Mouse (Mus musculus) C2C12 (cell line): ENCODE data around the gene Nceh1. TPM values are rescaled to one million over a fixed set of nuclear protein-coding genes. Genes with fewer than 3 reads are reported as not detected.

Source experiments
- H3K27me3 ChIP-seq: one replicate; pipeline ENCODE4 v1.6.1; 2011; ENCODE audit not compliant: control insufficient read depth, insufficient read depth, insufficient read length
- H3K36me3 ChIP-seq: one replicate; pipeline ENCODE4 v1.6.1; 2011; ENCODE audit not compliant: control insufficient read depth, insufficient read depth
- H3K4me3 ChIP-seq: one replicate; pipeline ENCODE4 v1.5.1; 2011; ENCODE audit warnings: mild to moderate bottlenecking, control low read depth; ENCODE audit not compliant: poor library complexity, insufficient read depth, severe bottlenecking
- H3K79me2 ChIP-seq: one replicate; pipeline ENCODE4 v1.6.1; 2011; ENCODE audit not compliant: control insufficient read depth, insufficient read depth
- H3K79me3 ChIP-seq: one replicate; pipeline ENCODE4 v1.6.1; 2011; ENCODE audit warnings: low read depth, control low read depth
- H3ac ChIP-seq: one replicate; pipeline ENCODE3; 2011; ENCODE audit warnings: low read depth; ENCODE audit not compliant: control insufficient read depth, insufficient read length
- CEBPB ChIP-seq: IDR thresholded peaks from one replicate; pipeline ENCODE4 v1.6.1; 2011; ENCODE audit warnings: low read depth, mild to moderate bottlenecking, control low read depth, moderate library complexity
- CTCF ChIP-seq: IDR thresholded peaks from one replicate; pipeline ENCODE4 v1.5.1; 2011; ENCODE audit not compliant: control insufficient read depth, insufficient read depth, insufficient read length
- FOSL1 ChIP-seq: IDR thresholded peaks from one replicate; pipeline ENCODE4 v1.8.0; 2011; ENCODE audit warnings: mild to moderate bottlenecking, low read length; ENCODE audit not compliant: poor library complexity, insufficient read depth, severe bottlenecking
- MAX ChIP-seq: IDR thresholded peaks from one replicate; pipeline ENCODE4 v1.6.1; 2011; ENCODE audit warnings: mild to moderate bottlenecking, control low read depth
- MYOD1 ChIP-seq: IDR thresholded peaks from one replicate; pipeline ENCODE4 v1.6.1; 2011; ENCODE audit warnings: low read depth; ENCODE audit not compliant: control insufficient read depth, insufficient read length
- MYOG ChIP-seq: IDR thresholded peaks from one replicate; pipeline ENCODE4 v1.6.1; 2011; ENCODE audit not compliant: control insufficient read depth, insufficient read length; ENCODE audit errors: extremely low read depth
- USF1 ChIP-seq: IDR thresholded peaks from one replicate; pipeline ENCODE4 v1.6.1; 2011; ENCODE audit warnings: low read depth, mild to moderate bottlenecking, control low read depth, moderate library complexity
- polyA plus RNA-seq: library from polyadenylated mRNA; unstranded; fragments of >200 nt; fragmentation: generic; extraction: Trizol; gene quantifications from one replicate; pipeline ENCODE4 v1.2.1, GENCODE M21; 2012; ENCODE audit warnings: missing spikeins

The Nceh1 gene
- polyA plus RNA-seq, 1 experiment: 8.3 TPM

DNA sequence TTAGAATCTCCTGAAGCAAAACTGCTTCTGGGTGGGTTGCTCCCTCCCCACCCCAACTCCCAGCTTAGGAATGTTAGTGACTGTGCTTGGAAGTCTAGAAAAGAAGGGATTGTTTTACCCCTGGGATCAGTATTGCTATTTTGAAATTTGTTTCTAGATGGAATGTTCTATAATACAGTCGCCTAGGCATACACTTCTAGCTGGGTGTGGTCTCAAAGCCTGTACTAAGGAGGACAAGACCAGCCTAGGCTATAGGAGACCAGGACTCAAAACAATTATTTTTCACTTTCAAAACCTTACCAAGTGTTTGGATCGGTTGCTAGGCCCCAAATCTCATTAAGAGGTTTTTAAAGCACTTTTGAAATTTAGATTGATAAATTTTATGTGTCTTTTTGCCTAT is 28.5 kb upstream of the Nceh1 start:
- Histone ChIP-seq H3K27me3 (no peaks in the 10 kb centered on the region), H3K4me3 (no peak overlapping the region), H3K79me3 (peaks cover 36% of the 10 kb centered on the region), H3K79me2 (peaks cover 40% of the 10 kb centered on the region), H3K36me3 (peaks cover 24% of the 10 kb centered on the region), H3ac (no peak overlapping the region)
- TF ChIP-seq CEBPB: no peak
- no peak for TF ChIP-seq CTCF
- no peak for TF ChIP-seq FOSL1
- no peak for TF ChIP-seq MAX
- no peak for TF ChIP-seq MYOG
- TF ChIP-seq USF1: no peak

DNA sequence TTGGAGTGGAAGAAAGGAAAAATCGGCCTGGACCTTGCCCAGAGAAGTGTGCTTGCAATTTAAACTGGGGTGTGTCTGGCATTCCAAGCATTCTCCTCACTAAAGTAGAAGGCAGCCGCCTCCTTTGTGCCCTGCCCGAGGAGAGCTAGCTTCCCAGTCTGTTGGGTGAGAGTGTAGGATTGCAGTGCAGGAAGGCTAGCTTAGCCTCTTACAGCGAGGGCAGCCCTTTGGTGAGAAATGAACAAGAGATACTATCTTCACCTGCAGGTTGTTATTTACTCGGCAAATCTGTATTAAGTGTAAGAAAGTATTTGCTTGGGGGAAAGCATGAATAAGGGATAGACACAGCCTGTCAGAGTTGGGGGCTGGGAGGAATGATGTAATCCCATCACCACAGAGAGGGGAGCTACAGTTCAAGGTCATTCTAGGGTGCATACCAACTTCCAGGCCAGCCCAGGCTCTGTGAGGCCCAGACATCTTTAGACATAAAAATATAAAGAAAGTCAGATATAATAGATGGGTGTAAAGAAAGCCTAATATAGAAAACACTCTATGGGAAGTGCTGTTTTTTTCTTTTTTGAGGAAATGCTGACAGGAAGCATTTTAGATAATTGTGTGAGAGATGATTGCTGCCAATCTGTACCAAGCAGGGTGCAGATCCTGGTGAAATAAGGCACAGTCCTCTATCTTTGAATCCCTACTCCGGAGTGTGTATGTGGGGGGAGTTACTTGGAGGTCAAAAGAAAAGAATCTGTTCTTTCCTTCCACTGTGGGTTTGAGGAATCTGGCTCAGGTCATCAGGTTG is 27.5 kb upstream of the Nceh1 start:
- no peak overlapping the region for H3K4me3 ChIP-seq
- no peaks in the 10 kb centered on the region for H3K27me3 ChIP-seq
- TF ChIP-seq CEBPB (peak; percentile 17), MYOG (no peak), FOSL1 (no peak), MAX (peak; percentile 53)
- peaks cover 29% of the 10 kb centered on the region for H3K79me3 ChIP-seq
- H3K36me3 ChIP-seq: peaks cover 15% of the 10 kb centered on the region
- peak overlapping the region; percentile 57 for H3ac ChIP-seq
- peaks cover 30% of the 10 kb centered on the region for H3K79me2 ChIP-seq

DNA sequence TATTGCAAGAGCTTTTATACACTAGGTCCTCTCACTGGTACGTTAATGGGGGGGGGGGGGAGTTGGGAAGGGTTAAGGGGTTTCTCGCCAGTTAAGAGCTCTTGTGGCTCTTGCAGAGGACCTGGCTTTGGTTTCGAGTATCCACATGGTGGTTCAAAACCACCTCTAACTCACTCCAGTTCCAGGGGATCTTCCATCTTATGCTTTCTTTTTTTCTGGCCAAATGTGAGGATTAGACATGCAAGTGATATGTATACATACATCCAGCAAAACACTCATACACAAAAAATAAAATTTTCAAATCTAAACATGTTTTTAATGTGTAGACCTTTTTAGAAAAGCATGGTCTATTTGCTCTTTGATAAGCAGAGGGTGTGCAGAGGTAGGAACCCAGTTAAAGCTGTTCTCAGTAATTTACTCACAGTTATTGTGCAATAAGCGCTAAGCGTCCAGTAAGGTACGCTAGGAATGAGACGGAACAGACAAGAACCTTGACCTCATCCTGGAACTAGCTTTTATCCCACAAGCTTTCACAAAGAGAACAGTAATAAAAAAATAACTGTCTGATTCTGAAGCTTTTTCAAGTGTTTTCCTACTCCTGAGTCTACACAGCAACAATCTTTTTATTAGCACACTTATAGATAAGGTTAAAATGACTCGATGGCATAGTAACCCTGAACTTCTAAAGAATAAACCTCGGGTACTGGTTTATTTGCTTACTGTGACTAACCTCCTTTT is 26.7 kb upstream of the Nceh1 start:
- Histone ChIP-seq H3ac (no peak overlapping the region), H3K36me3 (peaks cover 8% of the 10 kb centered on the region), H3K79me2 (peaks cover 22% of the 10 kb centered on the region), H3K79me3 (peaks cover 21% of the 10 kb centered on the region), H3K27me3 (no peaks in the 10 kb centered on the region), H3K4me3 (no peak overlapping the region)
- no peak for TF ChIP-seq CTCF
- peak; percentile 62 for TF ChIP-seq CEBPB
- TF ChIP-seq MYOG: no peak

- Histone ChIP-seq H3K27me3 (no peaks in the 10 kb centered on the region), H3K79me3 (peaks cover 15% of the 10 kb centered on the region), H3K79me2 (peaks cover 17% of the 10 kb centered on the region), H3K4me3 (no peak overlapping the region), H3ac (no peak overlapping the region), H3K36me3 (peaks cover 3% of the 10 kb centered on the region)
- TF ChIP-seq CEBPB (no peak), MYOD1 (no peak), MYOG (no peak), MAX (no peak), CTCF (no peak), FOSL1 (no peak), USF1 (no peak)
Observed at GRCm38 (mm10) chr3:27156594-27156949, 26.2 kb upstream of the Nceh1 start.

- H3K4me3 ChIP-seq: no peak overlapping the region
- no peak overlapping the region for H3ac ChIP-seq
- no peak for TF ChIP-seq MYOD1
- TF ChIP-seq FOSL1: no peak
- TF ChIP-seq CTCF: no peak
- TF ChIP-seq USF1: no peak
- no peak for TF ChIP-seq CEBPB
- no peak for TF ChIP-seq MAX
- no peaks in the 10 kb centered on the region for H3K27me3 ChIP-seq
- no peaks in the 10 kb centered on the region for H3K36me3 ChIP-seq
- H3K79me2 ChIP-seq: no peaks in the 10 kb centered on the region
- H3K79me3 ChIP-seq: no peaks in the 10 kb centered on the region
Observed at GRCm38 (mm10) chr3:27158910-27159309, 23.9 kb upstream of the Nceh1 start.
